20 mouse cellular contexts compared by ENCODE assay signal in genomic region chr12:118045381-118045780, GRCm38 (mm10).
A peak's percentile ranks its signal among the peaks of the same experiment; 100 is the strongest.
DNase-seq lines count a peak whose midpoint lies in the region; ATAC-seq and TF ChIP-seq lines count a peak whose summit lies in the region.
"Had no signal": no experiment of that assay in that cellular context is flagged by ENCODE, and none has a peak within 500 bp of the region (broad histone marks: within the 10 kb centered on the region; RNA-seq: fewer than 3 reads in every experiment).

No protein-coding gene starts in this region.

- no peak for TF ChIP-seq CTCF in lung, adult 2 months (IDR thresholded peaks at IDR 0.05; ENCODE audit: insufficient read depth, low read length)

- WGBS in lung, adult 2 months: 87% methylated on average over 4 of the region's 4 CpGs

- peak; percentile 38 for DNase-seq in cerebellum, adult 9-11 months
- no peak for DNase-seq in cerebellum, postnatal 4 days (ENCODE audit: low spot score in 2 of 2)
- DNase-seq in cerebellum, postnatal 25 days: peak; percentile 27 to 36
- DNase-seq in heart, adult 11 months: peak; percentile 61
- DNase-seq in heart, postnatal 25 days (ENCODE audit: low spot score): no peak
- peak; percentile 29 for DNase-seq in brain, adult 2 months (ENCODE audit: low read depth, low spot score)
- DNase-seq in lung, adult 2 months: no peak
- DNase-seq: adrenal gland, adult 2 months; adrenal gland, adult 8-10 months; adrenal gland, postnatal 10 days; adrenal gland, postnatal 14 days; adrenal gland, postnatal 25 days; adrenal gland, postnatal 36 days; B cell, adult 2 months; cerebellum, adult 11 months; cerebellum, adult 11-12 months had no signal

- no peak overlapping the region for H3K4me3 ChIP-seq in lung, adult 2 months (replicated peaks; ENCODE audit: extremely low read depth, low read depth, low read length)

- no peaks in the 10 kb centered on the region for H3K4me1 ChIP-seq in lung, adult 2 months (ENCODE audit: control insufficient read depth, insufficient read depth, low read length)

- intact Hi-C loops in heart, postnatal 25 days (cut with DNase I): no loop called here

- ATAC-seq in cerebellum, adult (ENCODE audit: insufficient number of reproducible peaks, low FRiP score, low TSS enrichment): no peak
- ATAC-seq: activated CD4-positive, CD25-positive, alpha-beta regulatory T cell, adult 4 months; CD4-positive, CD25-positive, alpha-beta regulatory T cell, adult 4 months; Patski had no signal

- TF ChIP-seq POLR2A in lung, adult 2 months (IDR thresholded peaks at IDR 0.05; ENCODE audit: borderline replicate concordance, extremely low read depth, low read depth, low read length): no peak

Comparison
In these comparisons a context has a peak if more than half of its experiments do, and no peak if none do; other contexts are left out.
1. DNase-seq: peak in cerebellum, adult 9-11 months (single experiment), cerebellum, postnatal 25 days (2 of 2), heart, adult 11 months (single experiment) and brain, adult 2 months (single experiment); none in cerebellum, postnatal 4 days (0 of 2), heart, postnatal 25 days (single experiment) and lung, adult 2 months (single experiment).